Mouse (Mus musculus) hindbrain, embryonic 14.5 days (tissue): ENCODE data around the gene Xbp1. TPM values are rescaled to one million over a fixed set of nuclear protein-coding genes. Genes with fewer than 3 reads are reported as not detected.
"Not testable (repeated sequence)": the region's sequence is repeated elsewhere in the genome, so short reads cannot be mapped to it uniquely, and the experiment has no call there.

Experiments used
- ATAC-seq: fragments of 200-750 bp; cut with Nextera tagmentation; 2 replicates; pipeline ENCODE4 v1.8.0; 2017; ENCODE audit warnings: moderate number of reproducible peaks, mild to moderate bottlenecking, moderate TSS enrichment, moderate library complexity; ENCODE audit not compliant: low FRiP score
- DNase-seq: peaks from one replicate; pipeline ENCODE4 v3.0.0-alpha.2; 2015; ENCODE audit warnings: low spot score
- H3K27ac ChIP-seq: fragments of 300-500 bp; sonication (generic); 2 replicates; pipeline ENCODE4 v1.5.1; 2014; ENCODE audit warnings: mild to moderate bottlenecking, moderate library complexity
- H3K27me3 ChIP-seq: fragments of 300-500 bp; sonication (generic); 2 replicates; pipeline ENCODE4 v1.6.1; 2014; ENCODE audit warnings: mild to moderate bottlenecking, low read length, mixed read lengths; ENCODE audit not compliant: control insufficient read depth, insufficient read depth
- H3K36me3 ChIP-seq: fragments of 300-500 bp; sonication (generic); replicated peaks from 2 replicates; pipeline ENCODE4 v1.6.1; 2014; ENCODE audit not compliant: control insufficient read depth, insufficient read depth
- H3K4me1 ChIP-seq: fragments of 300-500 bp; sonication (generic); replicated peaks from 2 replicates; pipeline ENCODE4 v1.6.1; 2014; ENCODE audit warnings: antibody characterized with exemption, low read length, mixed read lengths; ENCODE audit not compliant: control insufficient read depth, insufficient read depth
- H3K4me2 ChIP-seq: fragments of 300-500 bp; sonication (generic); replicated peaks from 2 replicates; pipeline ENCODE4 v1.6.1; 2014; ENCODE audit warnings: mild to moderate bottlenecking, moderate library complexity
- H3K4me3 ChIP-seq: fragments of 300-500 bp; sonication (generic); replicated peaks from 2 replicates; pipeline ENCODE4 v1.5.1; 2014; ENCODE audit warnings: mild to moderate bottlenecking, low read length
- H3K9ac ChIP-seq: fragments of 300-500 bp; sonication (generic); 2 replicates; pipeline ENCODE4 v1.6.1; 2014
- H3K9me3 ChIP-seq: fragments of 300-500 bp; sonication (generic); 2 replicates; pipeline ENCODE4 v1.6.1; 2016; ENCODE audit warnings: low read length; ENCODE audit not compliant: control insufficient read depth
- WGBS: fragments of 180-500 bp; shearing (Covaris S2); extraction: QIAGEN DNeasy Blood & Tissue Kit; methylation state at CpG from one replicate; pipeline ENCODE4 v1.1.7; 2014; 5-methylcytosine and 5-hydroxymethylcytosine counted together
- polyA plus RNA-seq: library from polyadenylated mRNA; unstranded; fragments of >200 nt; fragmentation: Nextera tagmentation; extraction: Ambion mirVana; gene quantifications from 2 replicates; pipeline ENCODE4 v1.2.1, GENCODE M21; 2014

The Xbp1 gene
- polyA plus RNA-seq, 1 experiment from 2014 or later: 133 TPM

DNA sequence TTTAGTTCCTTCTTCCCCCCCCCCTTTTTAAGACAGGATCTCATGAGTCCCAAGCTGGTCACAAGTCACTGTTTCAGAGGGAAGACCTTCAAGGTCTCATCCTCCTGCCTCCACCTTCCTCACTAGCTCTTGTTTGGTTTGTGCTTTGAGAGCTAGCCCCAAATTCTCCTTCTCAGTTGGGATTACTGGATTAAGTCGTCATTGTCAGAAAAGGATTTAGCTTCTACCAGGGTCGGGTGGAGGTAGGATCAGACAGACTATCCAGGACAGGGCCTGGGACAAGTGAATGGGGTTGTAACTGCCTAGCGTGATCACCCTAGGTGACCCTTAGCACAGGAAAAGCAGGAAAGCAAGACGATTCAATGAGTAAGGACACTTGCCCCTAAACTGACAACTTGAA lies 19.9 kb downstream of the Xbp1 start:
- no peaks in the 10 kb centered on the region for H3K27me3 ChIP-seq
- ATAC-seq (no peak), DNase-seq (no peak)
- no peak overlapping the region for H3K27ac ChIP-seq
- no peaks in the 10 kb centered on the region for H3K9me3 ChIP-seq
- peak overlapping the region; percentile 82 for H3K4me2 ChIP-seq
- H3K4me3 ChIP-seq: peak overlapping the region; percentile 95
- peaks cover 3% of the 10 kb centered on the region for H3K36me3 ChIP-seq
- 49% methylated on average over 4 of the region's 4 CpGs for WGBS
- peaks cover 13% of the 10 kb centered on the region for H3K4me1 ChIP-seq
- H3K9ac ChIP-seq: 0 out of 2 replicates have a peak overlapping the region, but pooled peaks have one; percentile 91

DNA sequence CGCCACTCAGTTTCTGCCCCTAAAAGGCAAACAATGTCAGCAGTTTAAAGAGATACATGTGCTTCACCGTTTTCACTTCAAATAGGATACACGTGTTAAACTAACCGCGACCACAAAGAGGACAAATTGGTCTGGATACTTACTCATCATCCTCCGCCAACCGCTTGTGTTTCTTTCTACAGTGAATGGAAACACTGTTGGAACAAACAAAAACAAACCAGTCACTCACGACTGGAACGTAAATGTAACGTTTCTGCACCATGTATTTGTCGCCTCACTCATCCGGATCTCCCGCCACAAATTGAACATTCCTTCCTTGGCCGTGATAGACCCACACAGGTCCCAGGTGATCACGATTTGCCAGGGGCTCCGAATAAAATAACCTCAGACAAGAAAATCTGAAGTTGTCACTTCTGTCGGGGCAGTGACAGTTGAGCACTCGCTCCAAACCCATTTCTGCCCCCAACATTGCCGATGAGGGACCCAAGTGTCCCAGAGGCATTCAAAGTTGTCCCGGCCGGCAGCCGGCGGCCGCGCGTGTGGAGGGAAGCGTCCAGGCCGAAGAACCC lies 20.9 kb downstream of the Xbp1 start:
- Histone ChIP-seq H3K9ac (peak overlapping the region; percentile 91), H3K27me3 (no peaks in the 10 kb centered on the region), H3K36me3 (peaks cover 3% of the 10 kb centered on the region), H3K4me3 (peak overlapping the region; percentile 95), H3K9me3 (no peaks in the 10 kb centered on the region), H3K4me2 (peak overlapping the region; percentile 82), H3K4me1 (peaks cover 13% of the 10 kb centered on the region), H3K27ac (0 out of 2 replicates have a peak overlapping the region, but pooled peaks have one; percentile 63)
- DNase-seq (no peak), ATAC-seq (no peak)
- 1% methylated on average over 28 of the region's 28 CpGs for WGBS

DNA sequence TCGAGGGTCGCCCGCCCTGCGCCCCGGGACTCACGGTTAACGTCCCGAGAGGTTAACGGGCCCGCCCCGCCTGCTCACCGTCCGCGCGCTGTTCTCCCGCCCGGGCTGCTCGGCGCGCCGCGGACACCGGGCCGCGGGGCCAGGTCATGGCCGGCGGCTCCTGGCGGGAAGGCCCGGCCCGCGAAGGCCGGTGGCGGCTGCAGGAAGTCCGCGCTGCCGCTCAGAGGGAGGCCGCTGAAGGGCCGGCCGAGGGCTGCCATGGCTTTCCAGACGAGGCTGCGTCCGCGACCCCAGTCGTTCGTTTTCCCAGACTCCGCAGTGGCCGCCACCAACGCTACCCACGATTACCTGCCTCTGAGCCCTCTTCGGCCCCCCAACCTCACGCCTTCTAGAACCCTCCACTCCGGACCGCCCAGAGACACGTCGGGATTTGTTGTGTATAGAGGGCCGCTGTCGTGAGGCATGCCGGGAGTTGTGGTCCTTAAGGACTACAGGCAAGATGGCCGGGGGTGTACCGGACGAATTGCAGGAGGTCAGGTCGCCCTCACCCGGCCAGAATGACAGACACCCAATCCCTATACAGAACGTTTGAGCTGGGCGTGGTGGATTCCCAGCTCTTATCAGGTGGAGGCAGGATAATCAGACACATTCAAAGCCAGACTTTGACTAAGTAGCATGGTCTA lies 21.5 kb downstream of the Xbp1 start, which contains the start of gene Ccdc117:
Gene Ccdc117 (minus strand): TSS at position 389 of the 683 bp plus-strand sequence.
- DNase-seq (peak; percentile 84), ATAC-seq (peak; percentile 98)
- WGBS: under 1% methylated on average over 64 of the region's 65 CpGs
- Histone ChIP-seq H3K9me3 (no peaks in the 10 kb centered on the region), H3K4me3 (peak within 1 kb of the TSS; percentile 95), H3K36me3 (peaks cover 3% of the 10 kb centered on the region), H3K27ac (peak within 1 kb of the TSS; percentile 63; the same call in 1 of the 2 replicates), H3K4me1 (peaks cover 13% of the 10 kb centered on the region), H3K27me3 (no peaks in the 10 kb centered on the region), H3K4me2 (peak within 1 kb of the TSS; percentile 82), H3K9ac (peak within 1 kb of the TSS; percentile 91)

DNA sequence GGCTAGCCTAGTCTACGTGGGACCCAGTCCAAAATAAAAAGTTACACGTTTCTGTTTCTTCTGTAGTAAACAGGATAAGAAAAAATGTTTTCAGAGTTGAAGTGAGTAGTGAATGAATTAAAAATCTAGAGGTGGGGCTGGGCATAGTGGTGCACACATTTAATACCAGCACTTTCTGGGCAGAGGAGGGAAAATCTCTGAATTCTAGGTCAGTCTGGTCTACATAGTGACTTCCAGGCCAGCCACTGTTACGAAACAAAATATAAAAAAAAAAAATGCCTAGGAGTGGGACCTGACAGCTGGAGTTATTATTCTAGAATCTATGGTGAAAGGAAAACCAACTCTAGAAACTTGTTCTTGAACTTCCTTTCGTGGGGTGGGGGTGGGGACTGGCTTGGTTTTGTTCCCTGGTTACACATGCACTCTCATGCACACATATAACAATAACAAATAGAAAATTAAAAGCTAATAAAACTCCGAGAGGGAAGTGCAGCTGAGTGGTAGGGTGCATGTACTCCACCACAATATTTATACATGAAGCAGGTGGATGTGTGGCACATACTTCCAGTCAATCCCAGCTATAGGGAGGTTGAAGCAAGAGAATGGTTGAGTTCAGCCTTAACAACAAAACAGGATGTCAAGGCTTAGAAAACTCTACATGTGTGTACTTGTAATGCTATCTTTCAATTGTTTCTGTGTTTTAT lies 22.2 kb downstream of the Xbp1 start:
- H3K4me1 ChIP-seq: peaks cover 13% of the 10 kb centered on the region
- H3K27ac ChIP-seq: no peak overlapping the region
- ATAC-seq (no peak), DNase-seq (no peak)
- H3K36me3 ChIP-seq: peaks cover 3% of the 10 kb centered on the region
- H3K9me3 ChIP-seq: no peaks in the 10 kb centered on the region
- H3K27me3 ChIP-seq: no peaks in the 10 kb centered on the region
- peak overlapping the region; percentile 91; the same call in 1 of the 2 replicates for H3K9ac ChIP-seq
- peak overlapping the region; percentile 95 for H3K4me3 ChIP-seq
- 57% methylated on average over 5 of the region's 5 CpGs for WGBS
- peak overlapping the region; percentile 82 for H3K4me2 ChIP-seq

DNA sequence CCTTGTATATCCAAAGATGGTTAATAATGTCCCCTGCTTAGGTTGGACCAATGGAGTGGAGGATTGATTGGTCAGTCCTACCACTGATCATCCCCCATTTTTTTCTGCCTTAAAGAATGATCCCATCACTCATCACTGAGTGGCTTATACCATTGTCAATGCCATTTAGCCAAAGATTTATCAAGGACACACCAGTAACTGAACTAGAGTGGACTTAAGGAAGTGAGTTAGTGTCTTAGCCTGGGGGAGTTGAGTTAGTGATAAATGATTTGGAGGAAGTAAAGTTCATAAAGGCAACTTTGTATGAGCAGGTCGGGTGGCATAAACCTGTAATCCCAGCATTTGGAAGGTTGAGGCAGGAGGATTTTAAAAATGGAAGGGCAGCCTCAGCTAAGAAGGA lies 22.8 kb downstream of the Xbp1 start:
- Histone ChIP-seq H3K9ac (no peak overlapping the region), H3K36me3 (peaks cover 3% of the 10 kb centered on the region), H3K4me3 (no peak overlapping the region), H3K9me3 (no peaks in the 10 kb centered on the region), H3K27me3 (no peaks in the 10 kb centered on the region), H3K4me1 (peaks cover 13% of the 10 kb centered on the region), H3K4me2 (no peak overlapping the region), H3K27ac (no peak overlapping the region)
- DNase-seq (no peak), ATAC-seq (no peak)
- WGBS: 77% methylated on average over 1 of the region's 1 CpGs

GRCm38 (mm10) chr11:5544709-5545108 lies 24.2 kb downstream of the Xbp1 start:
- peaks cover 12% of the 10 kb centered on the region for H3K4me1 ChIP-seq
- H3K36me3 ChIP-seq, H3K27ac ChIP-seq, H3K9ac ChIP-seq, H3K9me3 ChIP-seq, ATAC-seq, H3K4me2 ChIP-seq, H3K4me3 ChIP-seq, H3K27me3 ChIP-seq, DNase-seq: not testable (repeated sequence)
- WGBS: 88% methylated on average over 1 of the region's 1 CpGs

DNA sequence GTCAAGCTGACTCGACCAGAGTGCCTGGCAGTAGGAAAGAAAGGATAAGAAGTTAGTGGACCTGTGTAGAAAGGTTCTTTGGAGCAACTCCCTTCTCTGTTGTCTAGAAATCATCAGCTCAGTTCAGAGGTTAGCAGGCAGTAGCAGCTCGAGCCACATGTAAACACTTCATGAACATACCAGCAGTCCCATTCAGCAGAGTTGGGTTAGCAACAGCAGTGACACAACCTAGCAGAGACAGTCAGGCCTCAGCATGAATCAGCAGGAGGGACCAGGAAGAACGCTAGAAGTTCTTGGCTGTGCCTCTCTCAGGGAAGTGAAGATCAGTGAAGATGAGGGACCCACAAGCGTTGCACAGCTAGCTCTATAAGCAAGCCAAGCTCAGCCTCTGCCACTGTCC lies 25.0 kb downstream of the Xbp1 start:
- Histone ChIP-seq H3K27me3 (no peaks in the 10 kb centered on the region), H3K9me3 (no peaks in the 10 kb centered on the region), H3K4me2 (no peak overlapping the region), H3K4me3 (no peak overlapping the region), H3K36me3 (no peaks in the 10 kb centered on the region), H3K27ac (no peak overlapping the region), H3K4me1 (peaks cover 7% of the 10 kb centered on the region), H3K9ac (no peak overlapping the region)
- ATAC-seq: no peak
- DNase-seq: no peak
- WGBS: 85% methylated on average over 4 of the region's 4 CpGs

GRCm38 (mm10) chr11:5546693-5547092 lies 26.2 kb downstream of the Xbp1 start:
- no peak overlapping the region for H3K4me2 ChIP-seq
- ATAC-seq (no peak), DNase-seq (no peak)
- H3K36me3 ChIP-seq: no peaks in the 10 kb centered on the region
- 90% methylated on average over 3 of the region's 3 CpGs for WGBS
- no peaks in the 10 kb centered on the region for H3K27me3 ChIP-seq
- H3K9me3 ChIP-seq: no peaks in the 10 kb centered on the region
- no peak overlapping the region for H3K4me3 ChIP-seq
- no peak overlapping the region for H3K9ac ChIP-seq
- H3K27ac ChIP-seq: no peak overlapping the region
- no peaks in the 10 kb centered on the region for H3K4me1 ChIP-seq

GRCm38 (mm10) chr11:5551430-5551829 lies 31.0 kb downstream of the Xbp1 start:
- no peak overlapping the region for H3K9ac ChIP-seq
- ATAC-seq (no peak), DNase-seq (no peak)
- H3K4me2 ChIP-seq: no peak overlapping the region
- no peak overlapping the region for H3K27ac ChIP-seq
- H3K9me3 ChIP-seq: no peaks in the 10 kb centered on the region
- WGBS: 93% methylated on average over 5 of the region's 5 CpGs
- no peak overlapping the region for H3K4me3 ChIP-seq
- H3K4me1 ChIP-seq: no peaks in the 10 kb centered on the region
- H3K27me3 ChIP-seq: no peaks in the 10 kb centered on the region
- no peaks in the 10 kb centered on the region for H3K36me3 ChIP-seq
